Mouse (Mus musculus) forebrain, embryonic 12.5 days (tissue): ENCODE data around the gene Zfp808. TPM values are rescaled to one million over a fixed set of nuclear protein-coding genes. Genes with fewer than 3 reads are reported as not detected.
"Not testable (repeated sequence)": the region's sequence is repeated elsewhere in the genome, so short reads cannot be mapped to it uniquely, and the experiment has no call there.

Source experiments
- ATAC-seq: fragments of 200-750 bp; cut with Nextera tagmentation; 2 replicates; pipeline ENCODE4 v1.8.0; 2017; ENCODE audit warnings: moderate TSS enrichment; ENCODE audit not compliant: low FRiP score
- H3K27ac ChIP-seq: fragments of 300-500 bp; sonication (generic); 2 replicates; pipeline ENCODE4 v1.5.1; 2016; ENCODE audit warnings: mild to moderate bottlenecking
- H3K27me3 ChIP-seq: fragments of 300-500 bp; sonication (generic); 2 replicates; pipeline ENCODE4 v1.6.1; 2016; ENCODE audit warnings: mild to moderate bottlenecking
- H3K36me3 ChIP-seq: fragments of 300-500 bp; sonication (generic); replicated peaks from 2 replicates; pipeline ENCODE4 v1.6.1; 2016; ENCODE audit warnings: mild to moderate bottlenecking
- H3K4me1 ChIP-seq: fragments of 300-500 bp; sonication (generic); 2 replicates; pipeline ENCODE4 v1.6.1; 2016
- H3K4me2 ChIP-seq: fragments of 300-500 bp; sonication (generic); 2 replicates; pipeline ENCODE4 v1.6.1; 2016; ENCODE audit warnings: mild to moderate bottlenecking, moderate library complexity
- H3K4me3 ChIP-seq: fragments of 300-500 bp; sonication (generic); replicated peaks from 2 replicates; pipeline ENCODE4 v1.5.1; 2016; ENCODE audit warnings: mild to moderate bottlenecking
- H3K9ac ChIP-seq: fragments of 300-500 bp; sonication (generic); 2 replicates; pipeline ENCODE4 v1.6.1; 2016; ENCODE audit warnings: mild to moderate bottlenecking
- H3K9me3 ChIP-seq: fragments of 300-500 bp; sonication (generic); 2 replicates; pipeline ENCODE4 v1.6.1; 2016
- WGBS: fragments of 180-500 bp; shearing (Covaris S2); methylation state at CpG from one replicate; pipeline ENCODE4 v1.1.7; 2016; 5-methylcytosine and 5-hydroxymethylcytosine counted together
- polyA plus RNA-seq: library from polyadenylated mRNA; unstranded; fragments of >200 nt; fragmentation: Nextera tagmentation; extraction: Ambion mirVana; gene quantifications from 2 replicates; pipeline ENCODE4 v1.2.1, GENCODE M21; 2016

The Zfp808 gene
- 8.2 and 10.2 TPM in 2 replicates for polyA plus RNA-seq

DNA sequence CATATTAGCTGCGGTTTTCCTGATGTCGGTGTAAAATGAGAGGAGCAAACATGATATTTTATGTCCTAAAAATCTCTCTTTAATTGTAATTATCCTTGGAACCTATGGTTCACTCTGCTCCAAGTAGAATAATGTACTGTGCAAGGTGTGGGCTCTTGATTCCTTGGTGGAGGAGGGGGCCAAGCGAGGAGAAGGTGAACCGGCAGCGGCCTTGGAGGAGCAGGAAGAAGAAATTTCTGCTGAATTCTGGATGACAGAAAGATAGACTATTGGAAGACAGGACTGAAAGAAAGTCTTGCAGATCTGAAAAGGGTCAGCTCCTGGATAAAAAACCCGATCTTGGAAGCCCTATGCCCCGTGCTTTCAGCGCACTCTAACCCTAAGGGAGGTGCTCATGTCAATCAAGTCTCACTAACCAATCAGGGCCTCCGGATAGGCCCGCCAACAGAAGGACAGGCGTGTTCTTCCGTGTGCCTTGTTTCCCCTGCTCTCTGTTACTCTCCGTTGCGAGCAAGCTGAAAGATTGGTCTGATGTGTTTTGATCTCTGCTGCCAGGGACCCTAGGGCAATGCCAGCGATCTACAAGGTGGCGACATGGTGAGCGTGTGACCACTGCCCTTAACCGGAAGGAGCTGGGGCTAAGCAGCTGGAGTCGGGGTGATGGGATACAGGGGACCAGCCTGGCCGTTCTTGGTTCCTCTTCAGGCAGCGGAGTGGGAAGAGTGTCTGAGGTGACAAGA is at the start of gene Zfp808:
Zfp808 (plus strand) TSS at position 455 of the 740 bp plus-strand sequence.
- ATAC-seq = peak; percentile 87
- not testable (repeated sequence) for H3K27ac ChIP-seq
- 12% methylated on average over 21 of the region's 21 CpGs for WGBS

DNA sequence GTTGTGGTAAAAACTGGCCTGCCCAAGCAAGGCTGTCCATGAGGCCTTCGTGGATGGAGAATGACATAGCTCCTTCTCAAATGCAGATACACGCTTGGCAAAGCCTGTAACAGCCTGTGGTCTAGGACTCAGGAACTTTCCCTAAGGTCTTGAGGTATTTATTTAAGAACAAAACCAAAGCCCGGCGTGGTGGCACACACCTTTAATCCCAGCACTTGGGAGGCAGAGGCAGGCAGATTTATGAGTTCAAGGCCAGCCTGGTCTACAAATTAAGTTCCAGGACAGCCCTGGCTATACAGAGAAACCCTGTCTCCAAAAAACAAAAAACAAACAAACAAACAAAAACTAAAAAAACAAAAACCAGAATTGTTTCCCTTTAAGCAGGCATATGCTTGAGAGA is 30.9 kb upstream of the Zfp808 start:
- H3K4me1 ChIP-seq, H3K36me3 ChIP-seq, ATAC-seq, H3K9me3 ChIP-seq, H3K27me3 ChIP-seq, H3K27ac ChIP-seq, H3K4me3 ChIP-seq, H3K4me2 ChIP-seq, H3K9ac ChIP-seq: not testable (repeated sequence)
- 84% methylated on average over 4 of the region's 4 CpGs for WGBS

More for the DNA sequence above, at the start of gene Zfp808:
- not testable (repeated sequence) for H3K36me3 ChIP-seq, H3K9me3 ChIP-seq, H3K4me1 ChIP-seq, H3K27me3 ChIP-seq
- H3K4me3 ChIP-seq = peak within 1 kb of the TSS; percentile 54
- H3K9ac ChIP-seq = peak within 1 kb of the TSS; percentile 59
- H3K4me2 ChIP-seq = peak within 1 kb of the TSS; percentile 53

DNA sequence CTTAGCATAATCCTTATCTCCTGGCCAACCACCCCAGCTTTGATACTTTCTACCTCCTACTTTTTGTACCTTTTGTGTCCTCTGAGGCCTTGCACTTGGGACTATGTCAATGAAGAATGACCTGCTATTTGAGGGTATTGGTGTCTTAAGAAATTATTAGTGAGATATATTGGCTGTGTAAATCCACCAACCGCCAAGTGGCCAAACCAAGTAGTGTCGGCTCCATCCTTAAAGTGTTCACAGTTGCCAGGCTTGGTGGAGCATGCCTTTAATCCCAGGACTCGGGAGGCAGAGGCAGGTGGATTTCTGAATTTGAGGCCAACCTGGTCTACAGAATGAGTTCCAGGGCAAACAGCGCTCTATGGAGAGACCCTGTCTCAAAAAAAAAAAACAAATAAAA is 30.2 kb upstream of the Zfp808 start:
- not testable (repeated sequence) for H3K36me3 ChIP-seq, H3K4me1 ChIP-seq, H3K4me3 ChIP-seq, H3K27ac ChIP-seq, ATAC-seq, H3K9ac ChIP-seq, H3K9me3 ChIP-seq, H3K27me3 ChIP-seq, H3K4me2 ChIP-seq
- 90% methylated on average over 4 of the region's 4 CpGs for WGBS

GRCm38 (mm10) chr13:62102368-62102767 is 27.3 kb upstream of the Zfp808 start:
- not testable (repeated sequence) for H3K4me2 ChIP-seq, ATAC-seq
- 84% methylated on average over 1 of the region's 1 CpGs for WGBS

DNA sequence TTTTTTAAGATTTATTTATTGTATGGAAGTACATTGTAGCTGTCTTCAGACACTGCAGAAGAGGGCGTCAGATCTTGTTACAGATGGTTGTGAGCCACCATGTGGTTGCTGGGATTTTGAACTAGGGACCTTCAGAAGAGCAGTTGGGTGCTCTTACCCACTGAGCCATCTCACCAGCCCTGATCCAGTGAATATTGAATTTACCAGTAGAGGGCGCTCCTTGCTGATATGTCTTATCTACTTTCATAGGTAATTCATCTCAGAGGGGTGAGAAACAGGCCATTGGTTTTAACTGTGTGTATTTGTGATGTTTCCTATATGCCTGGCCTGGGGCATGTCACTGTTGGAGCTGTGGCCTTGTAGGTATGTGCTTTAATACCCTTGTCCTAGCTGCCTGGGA is 13.8 kb upstream of the Zfp808 start:
- not testable (repeated sequence) for ATAC-seq
- WGBS = 27% methylated on average over 2 of the region's 2 CpGs

More at GRCm38 (mm10) chr13:62102368-62102767, 27.3 kb upstream of the Zfp808 start:
- not testable (repeated sequence) for H3K9ac ChIP-seq, H3K36me3 ChIP-seq, H3K4me1 ChIP-seq, H3K27me3 ChIP-seq, H3K27ac ChIP-seq, H3K4me3 ChIP-seq, H3K9me3 ChIP-seq

GRCm38 (mm10) chr13:62121578-62121977 is 8.1 kb upstream of the Zfp808 start:
- H3K9me3 ChIP-seq = not testable (repeated sequence)

More for the DNA sequence above, 13.8 kb upstream of the Zfp808 start:
- not testable (repeated sequence) for H3K27ac ChIP-seq, H3K27me3 ChIP-seq, H3K9me3 ChIP-seq, H3K4me3 ChIP-seq, H3K9ac ChIP-seq, H3K36me3 ChIP-seq, H3K4me2 ChIP-seq, H3K4me1 ChIP-seq

GRCm38 (mm10) chr13:62181835-62182755 is 52.4 kb downstream of the Zfp808 start:
- not testable (repeated sequence) for H3K4me1 ChIP-seq, H3K36me3 ChIP-seq, H3K9ac ChIP-seq, H3K4me3 ChIP-seq, H3K27me3 ChIP-seq, H3K27ac ChIP-seq, H3K4me2 ChIP-seq, ATAC-seq
- 62% methylated on average over 2 of the region's 2 CpGs for WGBS
- H3K9me3 ChIP-seq = peaks cover 10% of the 10 kb centered on the region

More at GRCm38 (mm10) chr13:62121578-62121977, 8.1 kb upstream of the Zfp808 start:
- not testable (repeated sequence) for ATAC-seq, H3K4me1 ChIP-seq, H3K27ac ChIP-seq, H3K4me3 ChIP-seq, H3K27me3 ChIP-seq, H3K36me3 ChIP-seq, H3K4me2 ChIP-seq, H3K9ac ChIP-seq
- WGBS = 29% methylated on average over 1 of the region's 1 CpGs

GRCm38 (mm10) chr13:62245264-62245663 is 115.6 kb downstream of the Zfp808 start:
- H3K4me2 ChIP-seq = no peak overlapping the region
- H3K27ac ChIP-seq = no peak overlapping the region
- no peaks in the 10 kb centered on the region for H3K4me1 ChIP-seq
- H3K9ac ChIP-seq = no peak overlapping the region
- 40% methylated on average over 3 of the region's 3 CpGs for WGBS
- no peaks in the 10 kb centered on the region for H3K27me3 ChIP-seq
- no peak overlapping the region for H3K4me3 ChIP-seq
- no peak for ATAC-seq
- H3K9me3 ChIP-seq = peaks cover 5% of the 10 kb centered on the region; the same call in 1 of the 2 replicates
- no peaks in the 10 kb centered on the region for H3K36me3 ChIP-seq

DNA sequence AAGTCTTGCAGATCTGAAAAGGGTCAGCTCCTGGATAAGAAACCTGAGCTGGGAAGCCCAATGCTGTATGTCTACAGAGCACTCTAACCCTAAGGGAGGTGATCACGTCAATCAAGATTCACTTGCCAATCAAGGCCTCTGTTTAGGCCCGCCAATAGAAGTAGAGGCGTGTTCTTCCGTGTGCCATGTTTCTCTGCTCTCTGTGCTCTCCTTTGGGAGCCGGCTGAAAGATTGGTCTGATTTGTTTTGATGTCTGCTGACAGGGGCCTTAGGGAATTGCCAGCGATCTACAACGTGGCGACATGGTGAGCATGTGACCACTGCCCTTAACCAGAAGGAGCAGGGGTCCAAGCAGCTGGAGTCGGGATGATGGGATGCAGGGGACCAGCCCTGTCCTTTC is 125.5 kb downstream of the Zfp808 start:
- H3K4me1 ChIP-seq, ATAC-seq: not testable (repeated sequence)

DNA sequence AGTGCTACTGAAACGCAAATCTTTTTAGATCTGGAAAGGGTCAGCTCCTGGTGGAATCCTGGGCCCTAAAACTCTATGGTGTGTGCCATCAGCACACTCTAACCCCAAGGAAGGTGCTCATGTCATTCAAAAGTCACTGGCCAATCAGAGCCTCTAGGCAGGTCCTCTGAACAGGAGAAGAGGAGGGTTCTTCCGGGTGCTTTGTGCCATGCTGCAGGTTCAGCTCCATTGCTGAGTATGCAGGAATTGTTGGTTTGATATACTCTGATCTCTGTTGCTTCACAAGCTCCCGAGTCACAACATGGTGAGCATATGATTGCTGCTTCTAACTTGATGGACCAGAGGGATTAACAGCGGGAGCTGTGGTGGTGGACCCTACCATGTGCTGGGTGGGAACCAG is 133.7 kb downstream of the Zfp808 start:
- H3K27ac ChIP-seq = no peak overlapping the region
- H3K4me1 ChIP-seq = no peaks in the 10 kb centered on the region
- H3K9ac ChIP-seq = no peak overlapping the region
- H3K27me3 ChIP-seq = no peaks in the 10 kb centered on the region
- peaks cover 41% of the 10 kb centered on the region for H3K9me3 ChIP-seq
- ATAC-seq = no peak
- H3K4me2 ChIP-seq = no peak overlapping the region
- no peaks in the 10 kb centered on the region for H3K36me3 ChIP-seq
- WGBS = 82% methylated on average over 4 of the region's 4 CpGs
- no peak overlapping the region for H3K4me3 ChIP-seq

More for the DNA sequence above, 125.5 kb downstream of the Zfp808 start:
- H3K9ac ChIP-seq, H3K4me3 ChIP-seq, H3K27me3 ChIP-seq, H3K36me3 ChIP-seq, H3K4me2 ChIP-seq, H3K9me3 ChIP-seq, H3K27ac ChIP-seq: not testable (repeated sequence)
- 74% methylated on average over 9 of the region's 9 CpGs for WGBS
